Mouse (Mus musculus) B cell, adult (primary cell): ENCODE measurements around the gene Gm379. TPM values are rescaled to one million over a fixed set of nuclear protein-coding genes. Genes with fewer than 3 reads are reported as not detected.

Experiments
- total RNA-seq: library from RNA; stranded (reverse); gene quantifications from 4 replicates; pipeline ENCODE4 v1.2.4, GENCODE M21; 2023; ENCODE audit not compliant: inconsistent age

Gene Gm379
- not detected in 4 replicates for total RNA-seq

GRCm38 (mm10) chrX:108664885-108665284, at the start of gene Gm379:
Gene Gm379 (minus strand): TSS chrX:108664891.

Other genes starting within 250 kb of the Gm379 start
- gene Brwd3, start 169.5 kb upstream of the Gm379 start, total RNA-seq, result 25.8 to 30.3 TPM (median 28.0 TPM) in 4 replicates